Comparison of ENCODE assay signal across 8 mouse cellular contexts in the genomic region with DNA sequence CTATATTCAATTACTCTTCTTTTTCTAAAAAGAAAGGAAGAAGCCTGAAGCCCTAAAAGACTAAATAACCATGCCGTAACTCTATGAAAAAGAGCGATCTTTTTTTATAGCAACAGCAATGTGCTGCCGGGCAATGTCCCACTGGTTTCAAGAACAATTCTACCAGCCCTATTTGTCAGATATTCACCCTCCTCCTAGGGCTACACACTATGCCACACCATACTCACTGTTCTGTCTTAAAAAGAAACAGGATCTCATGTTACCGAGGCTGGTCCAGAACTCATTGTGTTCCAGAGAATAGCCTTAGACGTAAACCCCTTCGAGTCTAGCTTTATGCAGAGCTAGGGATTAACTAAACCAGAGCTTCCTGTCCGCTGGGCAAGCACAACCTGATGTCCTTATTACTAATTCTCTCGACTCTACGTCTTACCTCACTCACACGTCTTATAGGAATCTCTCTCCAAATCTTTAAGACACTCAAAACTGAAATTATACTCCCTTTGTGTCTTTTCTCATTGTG. TPM values are rescaled to one million over a fixed set of nuclear protein-coding genes. Genes with fewer than 3 reads are reported as not detected.
DNase-seq lines count a peak whose midpoint lies in the region; ATAC-seq lines count a peak whose summit lies in the region.

No protein-coding gene starts in this region.

- H3K9ac ChIP-seq in kidney, embryonic 14.5 days (ENCODE audit: low read depth, low read length): peak overlapping the region; percentile 71; the same call in 1 of the 2 replicates
- peak overlapping the region; percentile 78 for H3K9ac ChIP-seq in hindbrain, embryonic 13.5 days
- peak overlapping the region; percentile 70 for H3K9ac ChIP-seq in midbrain, embryonic 14.5 days (replicated peaks; ENCODE audit: low read length)

- no peaks in the 10 kb centered on the region for H3K27me3 ChIP-seq in kidney, embryonic 14.5 days (ENCODE audit: control insufficient read depth, insufficient read depth, low read length)
- H3K27me3 ChIP-seq in hindbrain, embryonic 13.5 days: no peaks in the 10 kb centered on the region
- H3K27me3 ChIP-seq in midbrain, embryonic 14.5 days (ENCODE audit: control insufficient read depth, insufficient read depth, low read length): no peaks in the 10 kb centered on the region

- ATAC-seq in kidney, embryonic 14.5 days (ENCODE audit: low FRiP score, low TSS enrichment): no peak
- no peak for ATAC-seq in hindbrain, embryonic 13.5 days (ENCODE audit: low FRiP score)
- ATAC-seq in midbrain, embryonic 14.5 days (ENCODE audit: low FRiP score, low TSS enrichment): no peak

- H3K36me3 ChIP-seq in kidney, embryonic 14.5 days (ENCODE audit: control insufficient read depth, insufficient read depth, low read length): peaks cover 10% of the 10 kb centered on the region; the same call in 1 of the 2 replicates
- H3K36me3 ChIP-seq in hindbrain, embryonic 13.5 days: no peaks in the 10 kb centered on the region
- H3K36me3 ChIP-seq in midbrain, embryonic 14.5 days (ENCODE audit: control insufficient read depth, insufficient read depth, low read length): no peaks in the 10 kb centered on the region

- 13% methylated on average over 10 of the region's 10 CpGs for WGBS in kidney, embryonic 14.5 days
- 12% methylated on average over 10 of the region's 10 CpGs for WGBS in hindbrain, embryonic 13.5 days
- 8% methylated on average over 10 of the region's 10 CpGs for WGBS in midbrain, embryonic 14.5 days

- no peaks in the 10 kb centered on the region for H3K9me3 ChIP-seq in kidney, embryonic 14.5 days (ENCODE audit: control insufficient read depth, low read length)
- no peaks in the 10 kb centered on the region for H3K9me3 ChIP-seq in hindbrain, embryonic 13.5 days
- H3K9me3 ChIP-seq in midbrain, embryonic 14.5 days (ENCODE audit: control insufficient read depth, low read length): peaks cover 3% of the 10 kb centered on the region; the same call in 1 of the 2 replicates

- peak overlapping the region; percentile 66 for H3K4me3 ChIP-seq in kidney, embryonic 14.5 days (ENCODE audit: low read length)
- peak overlapping the region; percentile 71 for H3K4me3 ChIP-seq in hindbrain, embryonic 13.5 days
- peak overlapping the region; percentile 76 for H3K4me3 ChIP-seq in midbrain, embryonic 14.5 days (replicated peaks; ENCODE audit: low read depth, low read length)

- peak overlapping the region; percentile 93; the same call in 1 of the 2 replicates for H3K27ac ChIP-seq in kidney, embryonic 14.5 days (ENCODE audit: low read depth, low read length)
- H3K27ac ChIP-seq in hindbrain, embryonic 13.5 days: no peak overlapping the region
- no peak overlapping the region for H3K27ac ChIP-seq in midbrain, embryonic 14.5 days (replicated peaks; ENCODE audit: low read depth, low read length)

- H3K4me1 ChIP-seq in kidney, embryonic 14.5 days (ENCODE audit: control insufficient read depth, insufficient read depth, low read length): peaks cover 8% of the 10 kb centered on the region; the same call in 1 of the 2 replicates
- H3K4me1 ChIP-seq in hindbrain, embryonic 13.5 days (replicated peaks): peaks cover 20% of the 10 kb centered on the region
- H3K4me1 ChIP-seq in midbrain, embryonic 14.5 days (ENCODE audit: control insufficient read depth, insufficient read depth, low read length): peaks cover 13% of the 10 kb centered on the region; the same call in 1 of the 2 replicates

- peak overlapping the region; percentile 69 for H3K4me2 ChIP-seq in kidney, embryonic 14.5 days (replicated peaks; ENCODE audit: low read depth, low read length)
- H3K4me2 ChIP-seq in hindbrain, embryonic 13.5 days: peak overlapping the region; percentile 73
- H3K4me2 ChIP-seq in midbrain, embryonic 14.5 days (ENCODE audit: low read length): peak overlapping the region; percentile 76

- DNase-seq in kidney, adult 11 months: no peak
- peak; percentile 16 for DNase-seq in c-Kit-negative CD71-positive TER-119-positive erythroid progenitor cells, embryonic 14.5 days (ENCODE audit: low read depth, low spot score)
- peak; percentile 32 for DNase-seq in midbrain, embryonic 14.5 days
- DNase-seq in cerebellum, postnatal 25 days: no peak
- DNase-seq in left cerebral cortex, postnatal 10 days (ENCODE audit: extremely low spot score in 1 of 2, low spot score in 2 of 2): no peak
- DNase-seq in thymus, adult 18-20 months: no peak

- intact Hi-C loops in left cerebral cortex, postnatal 10 days (cut with DNase I): no loop called here

RNA-seq across cellular contexts. Expression of a gene that starts 1.0 kb away (rescaled TPM):
- polyA plus RNA-seq in kidney, embryonic 14.5 days (2014; fragmentation: Nextera tagmentation; extraction: Ambion mirVana): 7.2 and 19.7 TPM in 2 replicates
- polyA plus RNA-seq in hindbrain, embryonic 13.5 days (2015; fragmentation: Nextera tagmentation; extraction: Ambion mirVana): 5.0 and 5.5 TPM in 2 replicates
- 2.0 and 6.2 TPM in 2 replicates for polyA plus RNA-seq in midbrain, embryonic 14.5 days (2014; fragmentation: Nextera tagmentation; extraction: Ambion mirVana)
- 10 to 100 TPM; 15.3 to 18.0 TPM for total RNA-seq in left cerebral cortex, postnatal 10 days (2021)

Comparison
In these comparisons a context has a peak if more than half of its experiments do, and no peak if none do; other contexts are left out.
1. DNase-seq: peak in c-Kit-negative CD71-positive TER-119-positive erythroid progenitor cells, embryonic 14.5 days (single experiment) and midbrain, embryonic 14.5 days (single experiment); none in kidney, adult 11 months (single experiment), cerebellum, postnatal 25 days (0 of 2), left cerebral cortex, postnatal 10 days (0 of 2) and thymus, adult 18-20 months (0 of 2).
2. Peak in every context shown above with its lines, with median percentiles within 50 percentile points of each other: H3K4me2 ChIP-seq, H3K4me3 ChIP-seq and H3K9ac ChIP-seq.